ENCODE assay signal across 12 mouse cellular contexts in genomic region chr10:123153321-123153720, GRCm38 (mm10).
"Had no signal": no experiment of that assay in that cellular context is flagged by ENCODE, and none has a peak within 500 bp of the region (broad histone marks: within the 10 kb centered on the region; RNA-seq: fewer than 3 reads in every experiment).

No protein-coding gene starts in this region.

- DNase-seq: lung, embryonic 14.5 days; lung, postnatal 10 days; lung, postnatal 4 days; midbrain, embryonic 14.5 days; retina, postnatal 1 day; right cerebral cortex, adult 18-20 months; right cerebral cortex, postnatal 25 days; right cerebral cortex, postnatal 4 days; spleen, adult 18-20 months; thymus, adult 18-20 months; thymus, postnatal 14 days; thymus, postnatal 36 days had no signal
